Mouse (Mus musculus) liver, adult 2 months (tissue): ENCODE results near the gene Oprd1.

Experiments used
- CTCF ChIP-seq: fragments of 200-500 bp; IDR thresholded peaks from 2 replicates; pipeline ENCODE4 v1.5.1; 2011; ENCODE audit warnings: low read depth, low read length, control low read depth
- POLR2A ChIP-seq: fragments of 200-500 bp; IDR thresholded peaks from 2 replicates; pipeline ENCODE4 v1.6.1; 2011; ENCODE audit warnings: low read length, control low read depth; ENCODE audit not compliant: insufficient read depth; ENCODE audit errors: extremely low read depth

DNA sequence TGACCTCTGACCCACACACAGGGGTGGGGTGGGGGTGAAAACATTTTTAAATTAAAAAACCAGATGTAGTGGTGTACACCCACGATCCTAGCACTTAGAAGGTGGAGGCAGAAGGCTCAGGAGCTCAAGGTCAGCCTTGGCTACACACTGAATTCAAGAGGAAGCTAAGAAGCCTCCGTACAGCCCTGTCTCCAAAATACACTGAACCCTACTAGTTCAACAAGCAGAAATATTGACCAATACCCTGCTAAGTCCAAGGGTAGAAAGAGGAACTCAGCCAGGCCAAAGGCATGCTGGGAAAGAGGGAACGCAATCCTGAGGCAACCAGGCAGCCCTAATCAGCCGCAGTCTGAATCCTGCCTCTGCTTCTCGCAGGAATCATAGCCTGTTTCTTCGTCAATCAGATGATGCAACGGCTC, 66.0 kb downstream of the Oprd1 start:
- no peak for TF ChIP-seq POLR2A
- no peak for TF ChIP-seq CTCF
